Mouse (Mus musculus) liver, adult 2 months (tissue): Measurements from ENCODE around the gene Gm21969.

Source experiments
- CTCF ChIP-seq: fragments of 200-500 bp; IDR thresholded peaks from 2 replicates; pipeline ENCODE4 v1.5.1; 2011; ENCODE audit warnings: low read depth, low read length, control low read depth
- POLR2A ChIP-seq: fragments of 200-500 bp; IDR thresholded peaks from 2 replicates; pipeline ENCODE4 v1.6.1; 2011; ENCODE audit warnings: low read length, control low read depth; ENCODE audit not compliant: insufficient read depth; ENCODE audit errors: extremely low read depth

DNA sequence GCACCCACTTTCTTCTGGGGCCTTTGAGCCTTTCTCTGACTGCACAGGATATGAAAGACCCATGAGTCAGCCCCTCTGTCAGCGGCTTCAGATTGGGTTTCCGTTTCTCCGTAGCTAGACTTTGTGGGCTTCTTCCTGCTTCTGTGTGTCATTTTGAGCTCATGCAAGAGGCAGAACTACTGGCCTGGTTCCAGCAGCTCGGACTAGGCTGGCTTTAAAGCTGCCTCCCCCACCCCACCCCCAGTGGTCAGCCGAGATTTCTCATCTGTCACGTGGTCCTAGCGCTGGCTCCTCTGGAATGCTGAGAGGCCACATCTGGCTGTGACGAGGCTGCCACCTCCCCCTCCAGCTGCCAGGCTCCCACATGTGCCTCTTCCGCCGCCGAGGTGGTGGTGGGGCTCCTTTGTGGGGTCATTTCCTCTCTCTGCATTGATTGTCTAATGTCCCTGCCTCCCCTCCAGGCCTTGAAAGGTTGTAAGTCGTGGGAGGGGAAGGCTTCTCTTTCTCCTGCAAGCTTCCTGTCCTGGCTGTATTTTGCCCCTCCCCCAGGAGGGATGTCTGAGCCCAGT lies 4.0 kb upstream of the Gm21969 start:
- TF ChIP-seq POLR2A (no peak), CTCF (no peak)
